Mouse (Mus musculus) liver, embryonic 14.5 days (tissue): Measurements from ENCODE around the gene Parn.

Experiments used
- CTCF ChIP-seq: IDR thresholded peaks from 2 replicates; pipeline ENCODE4 v1.5.1; 2016; ENCODE audit warnings: antibody characterized with exemption, low read depth, control low read depth
- EP300 ChIP-seq: IDR thresholded peaks from 2 replicates; pipeline ENCODE4 v1.6.1; 2016; ENCODE audit warnings: antibody characterized with exemption, low read depth

GRCm38 (mm10) chr16:13498923-13499322 is 169.0 kb downstream of the Parn start:
- no peak for TF ChIP-seq CTCF
- no peak for TF ChIP-seq EP300
